Mouse (Mus musculus): ENCODE results near the gene Chst11. TPM values are rescaled to one million over a fixed set of nuclear protein-coding genes. Genes with fewer than 3 reads are reported as not detected.
A peak's percentile ranks its signal among the peaks of the same experiment; 100 is the strongest.

Gene Chst11
- polyA plus RNA-seq, 1 experiment from 2014 or later: 4.5 TPM

- DNase-seq (no peak), ATAC-seq (ENCODE audit: low FRiP score, low TSS enrichment) (no peak)
- 86% methylated on average over 10 of the region's 10 CpGs for WGBS
- no peak overlapping the region for H3K9ac ChIP-seq (replicated peaks; ENCODE audit: low read length)
- no peak overlapping the region for H3K4me2 ChIP-seq (ENCODE audit: low read length)
- no peak overlapping the region for H3K4me3 ChIP-seq (replicated peaks; ENCODE audit: low read depth, low read length)
- H3K27ac ChIP-seq (replicated peaks; ENCODE audit: low read depth, low read length): no peak overlapping the region
- no peaks in the 10 kb centered on the region for H3K27me3 ChIP-seq (ENCODE audit: control insufficient read depth, insufficient read depth, low read length)
- H3K9me3 ChIP-seq (ENCODE audit: control insufficient read depth, low read length): no peaks in the 10 kb centered on the region
- peaks cover 26% of the 10 kb centered on the region for H3K4me1 ChIP-seq (ENCODE audit: control insufficient read depth, insufficient read depth, low read length)
- no peaks in the 10 kb centered on the region for H3K36me3 ChIP-seq (ENCODE audit: control insufficient read depth, insufficient read depth, low read length)
Measured at GRCm38 (mm10) chr10:83098940-83099339, 113.6 kb downstream of the Chst11 start.

- Histone ChIP-seq H3K9me3 (ENCODE audit: control insufficient read depth, low read length) (no peaks in the 10 kb centered on the region), H3K27me3 (ENCODE audit: control insufficient read depth, insufficient read depth, low read length) (no peaks in the 10 kb centered on the region), H3K9ac (replicated peaks; ENCODE audit: low read length) (no peak overlapping the region), H3K4me1 (ENCODE audit: control insufficient read depth, insufficient read depth, low read length) (peaks cover 33% of the 10 kb centered on the region), H3K4me3 (replicated peaks; ENCODE audit: low read depth, low read length) (no peak overlapping the region), H3K27ac (replicated peaks; ENCODE audit: low read depth, low read length) (no peak overlapping the region), H3K4me2 (ENCODE audit: low read length) (no peak overlapping the region), H3K36me3 (ENCODE audit: control insufficient read depth, insufficient read depth, low read length) (no peaks in the 10 kb centered on the region)
- DNase-seq (no peak), ATAC-seq (ENCODE audit: low FRiP score, low TSS enrichment) (no peak)
- WGBS: 86% methylated on average over 3 of the region's 3 CpGs
Measured at GRCm38 (mm10) chr10:83099669-83100068, 114.4 kb downstream of the Chst11 start.

GRCm38 (mm10) chr10:83100890-83101289 is 115.6 kb downstream of the Chst11 start:
- 74% methylated on average over 8 of the region's 8 CpGs for WGBS
- H3K4me1 ChIP-seq (ENCODE audit: control insufficient read depth, insufficient read depth, low read length): peaks cover 45% of the 10 kb centered on the region

GRCm38 (mm10) chr10:83101421-83102207 is 116.3 kb downstream of the Chst11 start:
- 84% methylated on average over 9 of the region's 9 CpGs for WGBS
- H3K27ac ChIP-seq (replicated peaks; ENCODE audit: low read depth, low read length): no peak overlapping the region; the same call in 1 of the 2 replicates

More at GRCm38 (mm10) chr10:83100890-83101289, 115.6 kb downstream of the Chst11 start:
- Histone ChIP-seq H3K4me3 (replicated peaks; ENCODE audit: low read depth, low read length) (no peak overlapping the region), H3K9me3 (ENCODE audit: control insufficient read depth, low read length) (no peaks in the 10 kb centered on the region), H3K27ac (replicated peaks; ENCODE audit: low read depth, low read length) (no peak overlapping the region; the same call in 1 of the 2 replicates), H3K4me2 (ENCODE audit: low read length) (no peak overlapping the region), H3K36me3 (ENCODE audit: control insufficient read depth, insufficient read depth, low read length) (no peaks in the 10 kb centered on the region), H3K27me3 (ENCODE audit: control insufficient read depth, insufficient read depth, low read length) (no peaks in the 10 kb centered on the region), H3K9ac (replicated peaks; ENCODE audit: low read length) (no peak overlapping the region)
- ATAC-seq (ENCODE audit: low FRiP score, low TSS enrichment) (no peak), DNase-seq (no peak)

GRCm38 (mm10) chr10:83102745-83103144 is 117.4 kb downstream of the Chst11 start:
- no peak overlapping the region for H3K4me3 ChIP-seq (replicated peaks; ENCODE audit: low read depth, low read length)
- H3K27me3 ChIP-seq (ENCODE audit: control insufficient read depth, insufficient read depth, low read length): no peaks in the 10 kb centered on the region
- H3K9ac ChIP-seq (replicated peaks; ENCODE audit: low read length): no peak overlapping the region
- ATAC-seq (ENCODE audit: low FRiP score, low TSS enrichment) (no peak; the same call in 1 of the 2 replicates), DNase-seq (peak; percentile 76)
- H3K36me3 ChIP-seq (ENCODE audit: control insufficient read depth, insufficient read depth, low read length): no peaks in the 10 kb centered on the region
- H3K27ac ChIP-seq (replicated peaks; ENCODE audit: low read depth, low read length): peak overlapping the region; percentile 38
- WGBS: 5% methylated on average over 15 of the region's 15 CpGs
- peaks cover 55% of the 10 kb centered on the region for H3K4me1 ChIP-seq (ENCODE audit: control insufficient read depth, insufficient read depth, low read length)
- H3K4me2 ChIP-seq (ENCODE audit: low read length): peak overlapping the region; percentile 13; the same call in 1 of the 2 replicates
- no peaks in the 10 kb centered on the region for H3K9me3 ChIP-seq (ENCODE audit: control insufficient read depth, low read length)

More at GRCm38 (mm10) chr10:83101421-83102207, 116.3 kb downstream of the Chst11 start:
- Histone ChIP-seq H3K27me3 (ENCODE audit: control insufficient read depth, insufficient read depth, low read length) (no peaks in the 10 kb centered on the region), H3K4me3 (replicated peaks; ENCODE audit: low read depth, low read length) (no peak overlapping the region), H3K9me3 (ENCODE audit: control insufficient read depth, low read length) (no peaks in the 10 kb centered on the region), H3K4me1 (ENCODE audit: control insufficient read depth, insufficient read depth, low read length) (peaks cover 52% of the 10 kb centered on the region), H3K4me2 (ENCODE audit: low read length) (no peak overlapping the region), H3K9ac (replicated peaks; ENCODE audit: low read length) (no peak overlapping the region), H3K36me3 (ENCODE audit: control insufficient read depth, insufficient read depth, low read length) (no peaks in the 10 kb centered on the region)
- ATAC-seq (ENCODE audit: low FRiP score, low TSS enrichment) (no peak), DNase-seq (no peak)

- Histone ChIP-seq H3K36me3 (ENCODE audit: control insufficient read depth, insufficient read depth, low read length) (no peaks in the 10 kb centered on the region), H3K9ac (replicated peaks; ENCODE audit: low read length) (no peak overlapping the region), H3K27ac (replicated peaks; ENCODE audit: low read depth, low read length) (no peak overlapping the region), H3K4me2 (ENCODE audit: low read length) (no peak overlapping the region), H3K4me3 (replicated peaks; ENCODE audit: low read depth, low read length) (no peak overlapping the region), H3K9me3 (ENCODE audit: control insufficient read depth, low read length) (no peaks in the 10 kb centered on the region), H3K4me1 (ENCODE audit: control insufficient read depth, insufficient read depth, low read length) (peaks cover 53% of the 10 kb centered on the region), H3K27me3 (ENCODE audit: control insufficient read depth, insufficient read depth, low read length) (no peaks in the 10 kb centered on the region)
- ATAC-seq (ENCODE audit: low FRiP score, low TSS enrichment): no peak
- DNase-seq: no peak
- WGBS: 79% methylated on average over 8 of the region's 8 CpGs
Measured at GRCm38 (mm10) chr10:83104221-83104620, 118.9 kb downstream of the Chst11 start.

GRCm38 (mm10) chr10:83106152-83106746 is 121.0 kb downstream of the Chst11 start:
- no peaks in the 10 kb centered on the region for H3K9me3 ChIP-seq (ENCODE audit: control insufficient read depth, low read length)
- no peaks in the 10 kb centered on the region for H3K36me3 ChIP-seq (ENCODE audit: control insufficient read depth, insufficient read depth, low read length)
- no peak overlapping the region; the same call in 1 of the 2 replicates for H3K9ac ChIP-seq (replicated peaks; ENCODE audit: low read length)
- peak overlapping the region; percentile 49; the same call in 1 of the 2 replicates for H3K27ac ChIP-seq (replicated peaks; ENCODE audit: low read depth, low read length)
- peaks cover 53% of the 10 kb centered on the region for H3K4me1 ChIP-seq (ENCODE audit: control insufficient read depth, insufficient read depth, low read length)
- WGBS: 21% methylated on average over 7 of the region's 7 CpGs
- ATAC-seq (ENCODE audit: low FRiP score, low TSS enrichment): peak; percentile 73
- no peak overlapping the region for H3K4me3 ChIP-seq (replicated peaks; ENCODE audit: low read depth, low read length)
- H3K27me3 ChIP-seq (ENCODE audit: control insufficient read depth, insufficient read depth, low read length): no peaks in the 10 kb centered on the region
- 0 out of 2 replicates have a peak overlapping the region, but pooled peaks have one; percentile 15 for H3K4me2 ChIP-seq (ENCODE audit: low read length)
- DNase-seq: peak; percentile 73

GRCm38 (mm10) chr10:83107385-83107784 is 122.1 kb downstream of the Chst11 start:
- DNase-seq (no peak), ATAC-seq (ENCODE audit: low FRiP score, low TSS enrichment) (no peak)
- no peak overlapping the region for H3K4me2 ChIP-seq (ENCODE audit: low read length)
- WGBS: 42% methylated on average over 8 of the region's 8 CpGs
- no peak overlapping the region for H3K4me3 ChIP-seq (replicated peaks; ENCODE audit: low read depth, low read length)
- no peak overlapping the region for H3K27ac ChIP-seq (replicated peaks; ENCODE audit: low read depth, low read length)
- H3K27me3 ChIP-seq (ENCODE audit: control insufficient read depth, insufficient read depth, low read length): no peaks in the 10 kb centered on the region
- H3K9me3 ChIP-seq (ENCODE audit: control insufficient read depth, low read length): no peaks in the 10 kb centered on the region
- peaks cover 52% of the 10 kb centered on the region for H3K4me1 ChIP-seq (ENCODE audit: control insufficient read depth, insufficient read depth, low read length)
- H3K36me3 ChIP-seq (ENCODE audit: control insufficient read depth, insufficient read depth, low read length): no peaks in the 10 kb centered on the region
- H3K9ac ChIP-seq (replicated peaks; ENCODE audit: low read length): no peak overlapping the region
